Comparison of ENCODE assay signal across 8 mouse cellular contexts in the genomic region with DNA sequence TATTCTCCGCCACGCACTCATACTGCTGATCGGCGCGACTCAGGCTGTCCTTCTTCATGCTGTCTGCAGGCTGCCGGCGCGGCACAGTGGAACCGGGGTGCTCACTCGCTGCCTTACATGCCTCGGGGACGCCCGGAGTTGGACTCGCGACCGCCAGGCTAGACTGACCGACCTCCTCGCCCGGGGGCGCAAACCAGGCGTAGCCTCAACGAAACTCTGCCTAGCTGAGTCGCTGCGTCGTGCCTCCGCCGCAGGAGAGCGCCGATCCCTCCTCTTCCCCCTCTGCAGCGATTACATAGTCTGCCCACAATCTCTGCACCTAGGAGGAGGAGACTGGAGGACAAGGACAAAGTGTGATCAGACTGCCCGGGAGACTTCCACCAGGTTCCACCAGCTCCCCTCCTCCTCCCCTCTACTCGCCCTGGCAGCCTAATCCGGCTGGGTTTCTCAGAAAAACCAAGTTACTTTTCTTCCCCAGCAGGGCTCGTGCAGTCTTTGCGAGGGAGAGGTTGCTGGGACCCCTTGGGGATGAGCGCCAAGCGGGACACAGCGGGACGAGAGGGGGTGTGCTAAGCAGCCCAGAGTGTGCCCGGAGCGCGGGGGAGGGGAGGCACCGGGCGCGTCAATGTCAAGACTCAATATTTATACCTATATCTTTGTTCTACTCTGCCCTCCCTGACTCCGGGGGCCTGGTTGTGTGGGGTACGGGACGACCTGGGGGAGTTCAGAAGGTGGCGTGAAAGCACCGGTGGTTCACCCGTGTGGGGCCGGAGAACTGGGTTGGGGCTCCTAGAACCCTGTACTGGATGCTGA.
A peak's percentile ranks its signal among the peaks of the same experiment; 100 is the strongest.
DNase-seq lines count a peak whose midpoint lies in the region; ATAC-seq and TF ChIP-seq lines count a peak whose summit lies in the region.

No protein-coding gene starts in this region.

- peak overlapping the region; percentile 58 for H3K9ac ChIP-seq in heart, embryonic 13.5 days
- peak overlapping the region; percentile 40; the same call in 1 of the 2 replicates for H3K9ac ChIP-seq in midbrain, embryonic 11.5 days (ENCODE audit: low read length)

- H3K4me3 ChIP-seq in heart, embryonic 13.5 days, result peak overlapping the region; percentile 52
- H3K4me3 ChIP-seq in G1E (ENCODE audit: low read depth, low read length), result peak overlapping the region; percentile 30; the same call in 1 of the 2 replicates
- H3K4me3 ChIP-seq in midbrain, embryonic 11.5 days (ENCODE audit: low read depth, low read length), result peak overlapping the region; percentile 34

- H3K4me1 ChIP-seq in heart, embryonic 13.5 days, result no peaks in the 10 kb centered on the region
- H3K4me1 ChIP-seq in G1E (ENCODE audit: insufficient read depth, low read depth, low read length), result no peaks in the 10 kb centered on the region
- no peaks in the 10 kb centered on the region for H3K4me1 ChIP-seq in midbrain, embryonic 11.5 days (ENCODE audit: control insufficient read depth, insufficient read depth, low read length)

- peak overlapping the region; percentile 78 for H3K4me2 ChIP-seq in heart, embryonic 13.5 days
- peak overlapping the region; percentile 66 for H3K4me2 ChIP-seq in midbrain, embryonic 11.5 days

- no peak for ATAC-seq in heart, embryonic 13.5 days (ENCODE audit: extremely low read depth, insufficient number of reproducible peaks, low FRiP score, low TSS enrichment)
- no peak; the same call in 1 of the 2 replicates for ATAC-seq in G1E (ENCODE audit: extremely low read depth, insufficient number of reproducible peaks, low FRiP score, poor library complexity, severe bottlenecking)
- peak; percentile 68 for ATAC-seq in midbrain, embryonic 11.5 days (ENCODE audit: low FRiP score)

- TF ChIP-seq CTCF in G1E (IDR thresholded peaks at IDR 0.05; ENCODE audit: low read depth, low read length), result no peak

- H3K27me3 ChIP-seq in heart, embryonic 13.5 days (replicated peaks), result peaks cover 21% of the 10 kb centered on the region
- H3K27me3 ChIP-seq in G1E (ENCODE audit: insufficient read depth, low read length), result no peaks in the 10 kb centered on the region
- H3K27me3 ChIP-seq in midbrain, embryonic 11.5 days (ENCODE audit: control insufficient read depth, insufficient read depth, low read length), result no peaks in the 10 kb centered on the region

- 15% methylated on average over 52 of the region's 52 CpGs for WGBS in heart, embryonic 13.5 days
- 22% methylated on average over 48 of the region's 52 CpGs for whole genome bisulfite sequencing in midbrain, embryonic 11.5 days

- no peaks in the 10 kb centered on the region for H3K9me3 ChIP-seq in heart, embryonic 13.5 days
- H3K9me3 ChIP-seq in G1E (replicated peaks), result peaks cover 17% of the 10 kb centered on the region
- no peaks in the 10 kb centered on the region for H3K9me3 ChIP-seq in midbrain, embryonic 11.5 days (ENCODE audit: control insufficient read depth, low read length)

- no peak overlapping the region for H3K27ac ChIP-seq in heart, embryonic 13.5 days (replicated peaks)
- no peak overlapping the region for H3K27ac ChIP-seq in midbrain, embryonic 11.5 days (ENCODE audit: low read depth, low read length)

- no peaks in the 10 kb centered on the region for H3K36me3 ChIP-seq in heart, embryonic 13.5 days
- no peaks in the 10 kb centered on the region for H3K36me3 ChIP-seq in G1E (replicated peaks)
- no peaks in the 10 kb centered on the region for H3K36me3 ChIP-seq in midbrain, embryonic 11.5 days (ENCODE audit: control insufficient read depth, insufficient read depth, low read length)

- DNase-seq in heart, adult 9 months (ENCODE audit: low spot score in 2 of 2), result no peak
- no peak for DNase-seq in G1E (ENCODE audit: low spot score)
- DNase-seq in forelimb bud, embryonic 11.5 days (ENCODE audit: low read depth, low spot score), result peak; percentile 35
- DNase-seq in midbrain, embryonic 11.5 days (ENCODE audit: low spot score, missing footprints), result peak; percentile 91
- DNase-seq in spleen, postnatal 36 days (ENCODE audit: low spot score in 2 of 2), result no peak
- no peak for DNase-seq in left cerebral cortex, adult 8-10 months (ENCODE audit: low spot score in 2 of 2)
- DNase-seq in urinary bladder, postnatal 36 days (ENCODE audit: low spot score in 2 of 2), result no peak

Comparison
In these comparisons a context has a peak if more than half of its experiments do, and no peak if none do; other contexts are left out.
1. DNase-seq: peak in forelimb bud, embryonic 11.5 days (single experiment) and midbrain, embryonic 11.5 days (single experiment); none in heart, adult 9 months (0 of 2), G1E (single experiment), spleen, postnatal 36 days (0 of 2), left cerebral cortex, adult 8-10 months (0 of 2) and urinary bladder, postnatal 36 days (0 of 2).
2. Peak in every context shown above with its lines, with median percentiles within 50 percentile points of each other: H3K4me3 ChIP-seq.